Mouse (Mus musculus) gastrocnemius, adult 2 months (tissue): ENCODE results near the gene Ncf4. TPM values are rescaled to one million over a fixed set of nuclear protein-coding genes. Genes with fewer than 3 reads are reported as not detected.

ENCODE experiments used
- DNase-seq: peaks from one replicate; pipeline ENCODE4 v3.0.0; 2022
- H3K27ac ChIP-seq: fragments of 200-600 bp; 2 replicates; pipeline ENCODE4 v1.8.1; 2022; ENCODE audit warnings: mild to moderate bottlenecking
- H3K4me3 ChIP-seq: fragments of 200-600 bp; 2 replicates; pipeline ENCODE4 v1.8.1; 2022; ENCODE audit warnings: mild to moderate bottlenecking, moderate library complexity
- CTCF ChIP-seq: fragments of 200-600 bp; IDR thresholded peaks from 2 replicates; pipeline ENCODE4 v1.8.1; 2022; ENCODE audit warnings: antibody characterized with exemption, mild to moderate bottlenecking, moderate library complexity
- intact Hi-C: fragments of 180-260 bp; cut with DNase I; formaldehyde crosslinking; loops from one replicate; pipeline ENCODE4 v1.15.1; 2025
- microRNA-seq: library from miRNA; unstranded; fragments of <30 nt; microRNA quantifications from one replicate; pipeline ENCODE4 v1.2.0, GENCODE M21; 2021
- total RNA-seq, 2 experiments: library from RNA; stranded (reverse); gene quantifications; 2 replicates each; pipeline ENCODE4 v1.2.3; 2021

The Ncf4 gene
- total RNA-seq, 2 experiments from 2014 or later = 1.2 TPM; not detected in 1

- intact Hi-C loops = no loop called here
- Histone ChIP-seq H3K4me3 (no peak overlapping the region), H3K27ac (no peak overlapping the region)
- no peak for DNase-seq
- no peak for TF ChIP-seq CTCF
These were observed 58.1 kb downstream of the Ncf4 start for GRCm38 (mm10) chr15:78302718-78303117.

GRCm38 (mm10) chr15:78303665-78304233, 59.1 kb downstream of the Ncf4 start:
- intact Hi-C loops = no loop called here
- DNase-seq = no peak
- TF ChIP-seq CTCF = no peak
- Histone ChIP-seq H3K4me3 (no peak overlapping the region), H3K27ac (no peak overlapping the region)

DNA sequence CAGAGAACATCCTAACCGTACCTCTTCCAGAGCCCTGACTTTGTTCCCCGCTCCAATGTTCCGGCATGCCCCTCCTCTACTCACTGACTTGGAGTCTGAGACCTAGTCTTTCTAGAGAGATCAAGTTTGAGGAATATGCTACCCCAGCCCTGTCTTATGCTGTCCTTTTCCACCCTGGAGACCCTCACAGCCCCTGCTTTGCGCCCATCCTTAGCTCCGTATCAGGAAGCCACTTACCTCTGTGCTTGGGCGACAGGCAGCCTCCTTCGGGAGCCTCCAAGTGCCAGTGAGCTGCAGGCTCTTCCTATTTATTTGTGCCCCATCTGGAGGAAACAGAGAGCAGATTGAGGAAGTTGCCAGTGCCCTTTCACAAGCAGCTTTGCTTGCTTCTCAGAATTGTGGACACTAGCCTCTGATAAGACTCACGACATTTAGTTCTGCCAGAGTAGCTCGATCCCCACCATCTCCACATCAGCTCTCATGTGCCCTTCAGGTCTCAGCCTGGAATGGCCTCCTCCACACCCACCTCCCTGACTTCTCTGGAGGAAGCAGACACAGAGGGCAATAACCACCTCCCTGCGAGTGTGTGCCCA, 60.8 kb downstream of the Ncf4 start, which contains the start of gene Csf2rb2:
TSS of gene Csf2rb2 (minus strand) at position 381 of the 593 bp plus-strand sequence.
- no peak for DNase-seq
- no peak for TF ChIP-seq CTCF
- peak within 1 kb of the TSS; percentile 54; the same call in 1 of the 2 replicates for H3K27ac ChIP-seq
- intact Hi-C loops = no loop called here
- peak within 1 kb of the TSS; percentile 52 for H3K4me3 ChIP-seq

GRCm38 (mm10) chr15:78309865-78310264, 65.3 kb downstream of the Ncf4 start:
- TF ChIP-seq CTCF = no peak
- intact Hi-C loops = no loop called here

GRCm38 (mm10) chr15:78310971-78311370, 66.4 kb downstream of the Ncf4 start:
- Histone ChIP-seq H3K27ac (no peak overlapping the region), H3K4me3 (no peak overlapping the region)
- DNase-seq = no peak
- intact Hi-C loops = no loop called here
- no peak for TF ChIP-seq CTCF

More at GRCm38 (mm10) chr15:78309865-78310264, 65.3 kb downstream of the Ncf4 start:
- DNase-seq = no peak
- Histone ChIP-seq H3K27ac (peak overlapping the region; percentile 6; the same call in 1 of the 2 replicates), H3K4me3 (no peak overlapping the region)

Small RNA genes lying within 50 kb of the gene (microRNA-seq; reads per million reads assigned to microRNA genes)
- gene Mir7676-1 = not detected

Other genes with a start within 250 kb of the Ncf4 start
- not detected for gene Cacng2, start 124.8 kb upstream of the Ncf4 start, total RNA-seq
- gene Ift27, start 70.7 kb upstream of the Ncf4 start, total RNA-seq = 10 to 100 TPM; 11.7 to 16.0 TPM
- over 10,000 TPM in 1 of 2 experiments, 1,000 to 10,000 TPM in 1; 9,151 to 16,547 TPM for gene Pvalb, start 38.4 kb upstream of the Ncf4 start, total RNA-seq
- gene Csf2rb2, start 60.9 kb downstream of the Ncf4 start, total RNA-seq = under 1 TPM; 0.66 to 0.78 TPM
- 1 to 10 TPM in 1 of 2 experiments, under 1 TPM in 1; 0.86 to 1.0 TPM for gene Csf2rb, start 81.0 kb downstream of the Ncf4 start, total RNA-seq
- not detected for gene Tex33, start 151.1 kb downstream of the Ncf4 start, total RNA-seq
- 10 to 100 TPM; 18.2 to 18.8 TPM for gene Tst, start 161.1 kb downstream of the Ncf4 start, total RNA-seq
- 10 to 100 TPM; 61.9 to 66.9 TPM for gene Mpst, start 161.6 kb downstream of the Ncf4 start, total RNA-seq
- 10 to 100 TPM in 1 of 2 experiments, 1 to 10 TPM in 1; 8.9 to 17.2 TPM for gene Kctd17, start 183.8 kb downstream of the Ncf4 start, total RNA-seq
- not detected for gene Tmprss6, start 223.8 kb downstream of the Ncf4 start, total RNA-seq